Mouse (Mus musculus) olfactory bulb, adult 2 months (tissue): ENCODE data around the gene Prkcb.

Experiments
- CTCF ChIP-seq: fragments of 200-500 bp; IDR thresholded peaks from 2 replicates; pipeline ENCODE4 v1.5.1; 2012; ENCODE audit warnings: low read depth, mild to moderate bottlenecking, low read length, moderate library complexity; ENCODE audit not compliant: insufficient read depth
- POLR2A ChIP-seq: fragments of 200-500 bp; IDR thresholded peaks from 2 replicates; pipeline ENCODE4 v1.6.1; 2012; ENCODE audit warnings: mild to moderate bottlenecking, low read depth, low read length, moderate library complexity; ENCODE audit not compliant: insufficient read depth

GRCm38 (mm10) chr7:122329588-122329987 is 41.0 kb downstream of the Prkcb start:
- TF ChIP-seq POLR2A (no peak), CTCF (no peak)
